Mouse (Mus musculus) ovary, postnatal 36 days (tissue): ENCODE results near the gene N4bp2l1.
"Not testable (repeated sequence)": the region's sequence is repeated elsewhere in the genome, so short reads cannot be mapped to it uniquely, and the experiment has no call there.

ENCODE experiments used
- DNase-seq: peaks from one replicate; pipeline ENCODE4 v3.0.0; 2022; ENCODE audit warnings: low spot score, mixed read lengths

The N4bp2l1 gene

DNA sequence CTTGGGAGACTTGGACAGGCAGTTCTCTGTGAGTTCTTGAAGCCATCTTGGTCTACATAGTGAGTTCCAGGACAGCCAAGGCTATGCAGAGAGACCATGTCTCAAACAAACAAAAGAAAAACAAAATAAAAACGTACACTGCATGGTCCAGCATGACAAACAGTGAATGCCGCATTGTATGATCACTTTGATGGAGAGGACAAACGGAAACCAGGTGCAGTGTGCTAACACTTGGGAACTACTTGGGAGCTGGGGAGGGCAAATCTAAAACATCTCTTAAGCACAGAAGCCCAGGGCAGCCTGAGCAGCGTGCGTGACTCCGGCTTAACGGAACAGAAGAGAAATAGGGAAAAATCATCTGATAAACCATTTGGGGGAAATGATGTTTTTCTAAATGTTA, at the start of gene N4bp2l1:
Gene N4bp2l1 (minus strand): TSS at position 101 of the 400 bp plus-strand sequence.
- no peak for DNase-seq

- no peak for DNase-seq
Observed at GRCm38 (mm10) chr5:150644926-150645325, 47.9 kb upstream of the N4bp2l1 start.

DNA sequence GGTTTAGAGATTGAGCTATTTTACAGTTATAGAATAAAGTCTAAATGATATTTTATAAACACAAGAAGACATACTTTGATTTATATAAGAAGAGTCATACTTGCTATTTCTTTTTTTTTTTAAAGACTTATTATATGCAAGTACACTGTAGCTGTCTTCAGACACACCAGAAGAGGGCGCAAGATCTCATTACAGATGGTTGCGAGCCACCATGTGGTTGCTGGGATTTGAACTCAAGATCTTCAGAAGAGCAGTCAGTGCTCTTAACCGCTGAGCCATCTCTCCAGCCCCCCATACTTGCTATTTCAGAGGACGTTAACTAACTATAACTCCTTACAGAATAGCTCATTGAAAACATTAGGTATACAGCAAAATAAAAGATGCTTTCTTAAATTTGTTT, 46.4 kb upstream of the N4bp2l1 start:
- DNase-seq, result not testable (repeated sequence)

DNA sequence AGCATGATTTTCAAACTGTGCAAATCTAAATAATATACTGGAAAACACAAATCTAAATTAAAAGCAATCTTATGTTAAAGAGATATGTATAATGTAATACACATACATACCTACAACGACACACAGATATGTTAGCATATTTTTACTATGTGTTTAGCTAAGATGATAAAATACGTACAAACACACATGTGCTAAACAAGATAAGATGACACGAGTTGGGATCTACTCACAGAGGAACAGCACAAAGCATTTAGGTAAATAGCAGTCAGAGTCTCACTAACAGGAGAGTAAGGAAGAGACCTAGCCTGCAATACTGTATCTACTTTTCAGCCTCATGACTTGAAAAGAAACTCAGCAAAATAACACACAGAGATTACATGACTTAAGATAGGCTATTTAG, 44.5 kb upstream of the N4bp2l1 start:
- DNase-seq, result no peak

DNA sequence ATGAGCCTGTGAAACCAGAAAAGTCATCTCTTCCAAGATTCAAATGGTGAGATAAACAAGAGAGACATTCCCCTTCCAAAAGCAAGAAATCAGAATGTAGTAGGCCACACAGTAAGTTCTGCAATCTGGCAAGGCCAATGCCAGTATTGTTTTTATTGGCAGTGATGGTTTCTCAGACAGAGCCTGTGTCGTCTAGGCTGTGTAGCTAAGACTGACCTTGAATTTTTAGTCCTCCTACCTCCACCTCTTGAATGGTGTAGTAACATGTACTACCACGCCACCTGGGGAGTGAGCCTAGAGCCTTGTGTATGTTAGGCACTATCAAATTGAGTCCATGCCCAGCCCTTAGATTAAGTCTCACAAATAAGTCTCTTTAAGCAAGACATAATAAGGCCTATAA, 32.7 kb upstream of the N4bp2l1 start:
- no peak for DNase-seq

GRCm38 (mm10) chr5:150629272-150629671, 32.3 kb upstream of the N4bp2l1 start:
- no peak for DNase-seq

GRCm38 (mm10) chr5:150625528-150625927, 28.5 kb upstream of the N4bp2l1 start:
- DNase-seq, result no peak

DNA sequence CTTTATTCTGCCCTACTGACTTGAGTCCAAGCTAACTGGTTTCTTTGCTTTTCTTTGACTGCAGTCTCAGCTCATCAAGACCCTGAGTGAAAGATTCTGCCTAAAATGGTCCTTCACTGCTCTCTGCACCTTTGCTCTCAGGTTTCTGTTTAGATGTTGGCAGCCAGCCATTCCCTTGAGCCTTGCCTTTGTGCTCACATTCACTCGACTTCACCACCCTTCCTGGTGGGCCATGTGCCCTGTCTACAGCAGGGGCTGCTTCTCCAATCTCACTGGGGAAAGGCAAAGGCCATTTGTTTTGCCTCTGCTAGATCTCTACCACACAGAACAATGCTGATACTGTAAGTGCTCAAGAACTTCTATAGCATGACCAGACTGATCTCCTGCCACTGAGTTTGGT, 25.8 kb upstream of the N4bp2l1 start:
- no peak for DNase-seq

- DNase-seq, result no peak
Observed at GRCm38 (mm10) chr5:150621592-150621991, 24.6 kb upstream of the N4bp2l1 start.

GRCm38 (mm10) chr5:150620588-150621135, 23.7 kb upstream of the N4bp2l1 start:
- DNase-seq, result no peak

DNA sequence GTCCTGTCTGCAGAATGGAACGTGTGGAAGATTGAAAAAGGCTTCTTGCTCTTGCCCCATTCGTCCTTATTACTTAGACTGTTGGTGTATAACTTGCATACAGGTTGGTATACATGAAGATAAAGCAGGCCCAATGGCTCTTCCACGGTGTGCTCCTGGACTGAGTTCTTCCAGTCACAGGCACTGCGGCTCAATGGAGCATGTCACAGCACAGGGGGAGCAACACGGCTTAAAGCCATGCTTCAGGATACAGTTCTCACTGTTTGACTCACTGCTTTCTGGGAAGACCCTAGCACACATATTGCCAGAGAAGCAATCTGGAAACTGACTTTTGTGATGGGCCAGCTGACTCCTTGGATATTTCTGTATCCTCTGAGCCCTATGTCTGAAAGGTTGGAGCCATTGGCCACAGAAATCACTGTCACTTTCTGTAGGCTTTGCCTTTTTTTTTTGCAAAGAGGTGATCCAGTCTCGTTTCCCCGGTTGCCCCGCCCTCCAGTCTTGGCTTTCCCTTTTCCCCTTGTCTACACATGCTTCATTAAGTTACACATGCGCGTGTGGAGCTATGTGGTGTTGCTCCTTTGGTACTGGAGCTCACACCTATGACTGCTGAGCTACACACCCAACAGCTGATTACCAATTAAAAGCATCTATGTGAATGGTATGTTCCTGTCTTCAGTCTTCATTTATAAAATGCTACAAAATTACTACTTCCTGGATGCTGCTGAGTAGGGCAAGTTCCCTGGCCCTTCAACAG, 21.8 kb upstream of the N4bp2l1 start:
- no peak for DNase-seq

GRCm38 (mm10) chr5:150616731-150617130, 19.7 kb upstream of the N4bp2l1 start:
- no peak for DNase-seq

DNA sequence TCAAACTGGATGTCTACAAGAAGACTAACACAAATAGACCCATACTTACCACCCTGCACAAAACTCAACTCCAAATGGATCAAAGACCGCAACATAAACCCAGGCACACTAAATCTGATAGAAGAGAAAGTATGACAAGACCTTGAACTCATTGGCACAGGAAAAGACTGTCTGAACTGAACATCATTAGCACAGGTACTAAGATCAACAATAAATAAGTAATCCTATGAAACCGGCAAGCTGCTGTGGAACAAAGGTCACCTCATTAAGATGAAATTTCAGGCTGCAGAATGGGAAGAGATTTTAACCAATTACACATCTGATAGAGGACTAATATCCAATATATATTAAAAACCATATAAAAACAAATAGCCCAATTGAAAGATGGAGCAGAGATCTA, 19.2 kb upstream of the N4bp2l1 start:
- DNase-seq, result no peak

- DNase-seq, result no peak
Observed at GRCm38 (mm10) chr5:150614054-150614453, 17.1 kb upstream of the N4bp2l1 start.

DNA sequence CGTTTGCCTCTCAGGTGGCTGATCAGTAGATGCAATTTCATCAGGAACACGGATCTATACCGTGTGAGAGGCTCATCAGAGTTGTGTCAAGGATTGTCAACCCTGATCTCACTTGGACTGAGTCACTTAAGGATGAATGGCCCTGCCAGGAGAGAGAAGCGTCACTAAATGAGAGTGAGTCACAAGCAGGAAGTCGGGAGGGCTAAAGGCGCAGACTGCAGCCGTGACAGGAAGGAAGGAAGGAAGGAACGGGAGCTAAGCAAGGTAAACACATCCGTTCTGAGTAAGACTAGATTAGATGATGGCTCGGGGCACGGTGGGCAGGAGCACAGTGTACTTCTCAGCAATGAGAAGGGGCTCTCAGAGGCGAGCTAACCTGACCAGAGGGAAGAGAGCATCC, 14.7 kb upstream of the N4bp2l1 start:
- DNase-seq, result no peak

DNA sequence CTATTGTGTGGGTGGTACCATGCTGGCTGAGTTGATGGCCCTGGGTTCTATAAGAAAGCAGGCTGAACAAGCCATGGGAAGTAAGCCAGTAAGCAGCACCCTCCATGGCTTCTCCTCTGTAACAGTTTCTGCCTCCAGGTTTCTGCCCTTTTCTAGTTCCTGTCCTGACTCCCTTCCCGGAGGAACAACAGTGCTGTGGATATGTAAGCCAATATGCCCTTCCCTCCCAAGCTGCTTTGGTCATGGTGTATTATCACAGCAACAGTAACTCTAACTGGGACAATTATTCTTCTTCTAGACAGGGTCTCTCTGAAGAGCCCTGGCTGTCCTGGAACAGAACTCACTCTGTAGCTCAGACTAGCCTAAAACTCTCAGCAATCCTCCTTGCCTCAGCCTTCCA, 14.1 kb upstream of the N4bp2l1 start:
- DNase-seq, result no peak

DNA sequence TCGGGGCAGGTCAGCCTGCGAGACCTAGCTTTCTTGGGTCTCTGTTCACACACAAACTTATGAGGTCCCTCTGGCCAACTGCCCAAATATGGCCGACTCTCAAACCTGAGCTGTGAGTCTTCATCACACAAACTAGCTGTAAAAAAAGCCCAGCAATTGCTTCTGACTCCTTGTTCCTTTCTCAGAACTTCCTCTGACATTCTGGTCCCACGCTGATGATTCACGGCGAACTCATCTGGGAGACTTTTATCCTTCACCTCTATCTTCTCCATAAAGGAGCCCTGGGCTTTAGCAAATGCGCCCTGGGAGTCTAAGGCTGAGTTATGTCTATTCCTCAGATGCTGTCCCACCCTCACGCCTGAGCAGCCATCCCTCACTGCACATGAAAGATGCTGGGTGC, 10.6 kb upstream of the N4bp2l1 start:
- DNase-seq, result no peak

DNA sequence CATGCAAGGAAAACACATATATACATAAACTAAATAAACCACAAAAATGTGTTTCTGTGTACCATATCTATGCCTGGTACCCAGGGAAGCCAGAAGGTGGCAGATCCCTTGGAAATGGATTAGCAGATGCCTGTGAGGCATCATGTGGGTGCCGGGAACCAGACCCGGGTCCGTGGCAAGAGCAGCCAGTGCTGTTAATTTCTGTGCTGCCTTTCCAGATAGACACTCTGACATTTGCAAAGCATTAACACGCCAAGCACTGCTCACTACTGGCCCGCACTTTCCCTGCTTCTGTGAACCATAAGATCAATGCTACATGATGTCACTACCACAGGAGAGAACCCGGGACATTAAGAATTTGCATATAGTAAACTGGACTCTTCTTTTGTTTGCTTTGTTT, 9.1 kb upstream of the N4bp2l1 start:
- DNase-seq, result no peak

GRCm38 (mm10) chr5:150601441-150602230, 4.6 kb upstream of the N4bp2l1 start:
- DNase-seq, result no peak

DNA sequence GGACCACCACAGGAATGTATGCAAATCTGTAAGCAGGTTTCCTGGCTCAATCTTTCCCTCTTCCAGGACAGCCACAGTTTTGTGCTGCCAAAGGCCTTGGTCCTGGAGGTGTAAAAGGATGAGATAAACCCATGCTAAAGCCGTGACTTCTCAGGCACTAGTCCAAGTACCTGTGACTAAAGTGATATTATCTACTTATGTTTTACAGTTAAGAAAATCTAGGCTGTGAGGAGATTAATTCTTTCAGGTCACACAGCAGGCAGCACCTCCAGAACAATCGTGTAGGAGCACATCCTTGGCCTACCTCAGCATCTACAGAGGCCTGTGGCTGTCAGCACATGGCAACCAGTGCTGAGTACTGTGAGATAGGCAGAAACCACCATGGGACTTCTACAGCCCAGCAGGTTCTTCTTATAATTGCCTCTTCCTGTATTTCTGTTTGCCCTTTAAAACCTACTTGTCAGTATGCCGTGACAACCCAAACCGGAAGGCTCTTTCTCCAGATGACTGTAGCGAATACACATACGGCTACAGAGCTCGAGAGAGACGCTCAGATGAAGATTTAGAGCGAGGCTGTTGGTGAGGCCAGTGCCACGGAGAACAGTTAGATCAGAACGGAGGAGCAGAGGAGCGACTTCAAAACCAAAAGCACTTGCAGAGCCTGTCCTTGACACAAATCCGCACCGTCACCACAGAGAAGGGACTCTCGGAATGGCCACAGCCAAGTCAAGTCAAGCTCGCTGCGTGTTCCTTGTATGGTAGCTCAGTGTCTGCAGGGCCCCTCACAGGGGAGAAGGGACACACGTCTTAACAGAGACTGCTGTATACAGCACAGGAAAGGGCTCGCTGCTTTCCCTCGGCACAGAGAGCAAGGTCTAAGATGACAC, 3.8 kb upstream of the N4bp2l1 start:
- no peak for DNase-seq

DNA sequence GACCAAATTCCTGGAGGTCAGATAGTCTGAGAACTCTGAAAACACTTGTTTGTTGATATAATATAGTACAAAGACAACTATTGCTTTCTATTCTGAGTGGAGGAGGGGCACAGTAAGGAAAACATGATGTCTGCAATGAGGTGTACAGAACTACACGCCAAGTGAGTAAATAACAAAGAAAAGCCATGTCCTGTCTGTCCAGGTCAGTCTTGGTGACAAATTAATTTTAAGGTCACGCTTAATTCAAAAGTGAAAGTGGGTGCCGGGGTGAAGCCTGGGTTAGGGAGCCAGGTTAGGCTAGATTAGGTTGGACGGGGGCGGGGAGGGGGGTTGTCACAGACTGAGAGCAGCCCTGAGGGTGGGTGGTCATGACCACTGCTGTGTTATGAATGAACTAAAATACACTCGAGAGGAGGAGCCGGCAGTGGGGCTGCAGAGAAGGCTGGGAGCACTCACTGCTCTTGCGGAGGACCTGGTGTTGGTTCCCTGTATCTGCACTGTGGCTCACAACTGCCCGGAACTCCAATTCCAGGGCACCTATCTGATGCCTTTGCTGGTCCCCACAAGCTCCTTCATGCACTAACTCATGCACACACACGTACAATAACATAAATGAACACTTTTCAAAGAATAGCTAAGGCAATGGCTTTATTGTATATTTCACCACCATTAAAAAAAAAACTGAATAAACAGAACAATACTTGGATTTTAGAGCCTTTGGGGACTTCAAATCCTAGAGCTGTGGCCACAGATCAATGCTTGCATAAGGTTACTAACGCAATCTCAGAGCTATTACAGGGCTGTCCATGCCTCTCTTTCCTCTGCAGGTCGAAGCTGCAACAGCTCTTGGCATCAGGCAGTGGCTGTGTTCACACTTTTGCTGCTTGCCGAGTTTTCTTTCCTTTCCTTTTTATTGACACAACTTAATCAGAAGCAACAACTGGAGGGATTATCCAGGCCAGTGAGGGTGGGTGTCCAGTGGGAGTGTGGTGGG, 2.6 kb upstream of the N4bp2l1 start:
- DNase-seq, result no peak
